Mouse (Mus musculus): Measurements from ENCODE around the gene Fto.

The Fto gene

GRCm38 (mm10) chr8:91660879-91661278 is 347.6 kb downstream of the Fto start:
- DNase-seq (ENCODE audit: low spot score in 2 of 2), result no peak

GRCm38 (mm10) chr8:91669461-91670071 is 356.2 kb downstream of the Fto start:
- DNase-seq (ENCODE audit: low spot score in 2 of 2), result no peak

- no peak for DNase-seq (ENCODE audit: low spot score in 2 of 2)
These were observed 363.6 kb downstream of the Fto start for GRCm38 (mm10) chr8:91676928-91677327.

GRCm38 (mm10) chr8:91679451-91679850 is 366.1 kb downstream of the Fto start:
- no peak for DNase-seq (ENCODE audit: low spot score in 2 of 2)

GRCm38 (mm10) chr8:91680125-91680524 is 366.8 kb downstream of the Fto start:
- DNase-seq (ENCODE audit: low spot score in 2 of 2), result no peak

GRCm38 (mm10) chr8:91684596-91685317 is 371.4 kb downstream of the Fto start:
- no peak for DNase-seq (ENCODE audit: low spot score in 2 of 2)

DNA sequence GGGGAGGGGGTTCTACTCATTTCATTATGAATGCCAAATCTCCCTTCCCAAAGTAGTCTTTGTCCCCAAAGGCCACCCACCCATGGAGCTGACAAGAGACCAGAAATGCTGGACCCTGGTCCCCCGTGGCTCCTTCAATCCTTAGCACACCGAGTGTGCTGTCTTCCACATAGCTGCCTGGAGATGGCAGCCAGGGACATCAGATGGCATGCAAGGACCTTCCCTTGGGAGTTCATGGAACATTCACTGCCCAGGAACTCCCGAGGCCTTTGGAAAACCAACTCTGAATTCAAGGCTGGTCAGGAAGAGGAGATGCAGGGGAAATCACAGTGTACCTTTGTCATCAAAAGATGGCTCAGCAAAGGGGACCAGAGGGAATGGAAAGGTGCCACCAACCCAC is 372.1 kb downstream of the Fto start:
- DNase-seq (ENCODE audit: low spot score in 2 of 2), result no peak

GRCm38 (mm10) chr8:91692056-91692721 is 378.9 kb downstream of the Fto start:
- DNase-seq (ENCODE audit: low spot score in 2 of 2), result no peak

- DNase-seq (ENCODE audit: low spot score in 2 of 2), result no peak
These were observed 393.2 kb downstream of the Fto start for GRCm38 (mm10) chr8:91706533-91706932.

DNA sequence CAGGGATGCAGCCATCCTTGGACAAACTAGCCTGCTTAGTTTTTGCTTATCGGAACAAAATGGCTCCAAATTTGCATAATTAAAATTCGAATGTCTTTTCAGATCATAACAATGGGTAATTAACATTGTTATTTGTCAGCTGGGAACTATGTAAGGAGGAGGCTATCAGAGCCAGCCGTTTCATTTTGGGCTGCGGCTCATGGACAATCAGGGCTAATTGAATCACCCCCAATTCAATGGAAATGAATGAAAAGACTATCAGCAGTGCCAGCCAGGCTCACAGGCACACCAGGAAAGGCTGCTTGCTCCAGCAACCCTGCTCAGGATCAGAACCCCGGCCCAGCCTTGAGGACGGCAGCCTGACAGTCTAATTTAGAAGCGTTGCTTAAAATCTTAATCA is 395.3 kb downstream of the Fto start:
- DNase-seq (ENCODE audit: low spot score in 2 of 2), result no peak

DNA sequence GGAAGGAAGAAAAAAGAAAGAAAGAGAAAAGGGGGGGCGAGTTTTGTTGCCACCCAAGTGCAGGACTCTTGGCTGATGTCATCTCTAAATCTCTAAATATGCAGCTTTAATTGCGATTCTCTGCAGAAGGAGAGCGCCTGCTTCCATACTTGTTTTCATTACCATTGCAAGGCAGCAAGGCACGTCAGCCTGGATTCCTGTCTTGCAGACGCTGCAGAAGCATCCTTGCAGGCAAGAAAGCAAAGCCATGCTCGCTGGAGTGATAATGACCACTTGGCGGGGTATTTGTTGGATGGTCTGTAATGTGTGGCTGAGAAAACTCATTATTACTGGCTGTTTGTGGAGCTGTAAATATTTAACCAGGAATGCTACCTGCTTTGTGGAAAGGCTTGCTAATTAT is 396.4 kb downstream of the Fto start:
- DNase-seq (ENCODE audit: low spot score in 2 of 2), result no peak

DNA sequence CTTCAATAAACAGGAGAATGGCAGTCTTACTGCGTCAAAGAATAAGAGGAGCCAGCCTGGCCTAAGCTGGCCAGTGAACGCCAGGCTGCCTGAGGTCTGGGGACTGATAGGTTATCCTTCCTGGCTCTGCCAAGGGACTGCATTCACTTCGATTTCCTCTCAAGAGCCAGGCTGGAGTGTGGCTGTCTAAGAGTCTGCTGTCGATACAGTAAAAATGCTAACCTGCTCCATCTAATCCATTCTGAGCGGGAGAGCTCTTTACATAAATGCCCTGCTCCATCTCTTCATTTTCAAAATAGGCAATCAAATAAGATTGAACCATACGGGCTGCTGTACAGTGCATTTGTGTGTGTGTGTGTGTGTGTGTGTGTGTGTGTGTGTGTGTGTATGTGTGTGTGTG is 397.9 kb downstream of the Fto start:
- no peak for DNase-seq (ENCODE audit: low spot score in 2 of 2)

GRCm38 (mm10) chr8:91711981-91712598 is 398.8 kb downstream of the Fto start:
- DNase-seq (ENCODE audit: low spot score in 2 of 2), result no peak

GRCm38 (mm10) chr8:91712731-91713569 is 399.6 kb downstream of the Fto start:
- DNase-seq (ENCODE audit: low spot score in 2 of 2), result no peak

DNA sequence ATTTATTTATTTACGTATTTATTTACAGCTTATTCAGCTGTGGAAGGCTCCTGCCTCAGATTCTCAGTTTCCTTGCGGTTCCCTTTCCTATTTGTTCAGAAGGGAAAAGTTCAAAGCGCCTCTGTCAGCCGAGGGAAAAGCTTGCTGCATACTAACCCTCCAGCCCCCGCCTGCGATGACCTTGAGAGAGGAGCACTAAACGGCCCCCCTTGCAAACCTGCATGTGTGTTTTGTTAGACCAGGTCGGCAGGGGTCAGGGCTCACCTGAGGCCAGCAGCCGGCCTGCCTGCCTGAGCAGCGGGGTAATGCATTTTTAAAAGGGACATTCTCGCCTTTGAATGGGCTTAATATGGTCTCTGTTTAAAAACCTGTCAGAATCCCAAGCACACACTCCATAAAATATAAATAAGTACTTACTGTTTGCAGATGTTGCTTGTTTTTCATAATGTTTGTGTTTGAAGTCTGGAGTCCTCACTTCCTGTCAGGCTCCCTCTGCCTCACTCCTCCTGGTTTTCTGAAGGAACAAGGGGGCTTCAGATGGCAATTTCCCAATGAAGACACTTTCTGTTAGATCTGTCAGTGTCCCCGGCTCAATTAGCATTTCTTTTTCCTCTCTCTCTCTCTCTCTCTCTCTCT is 400.5 kb downstream of the Fto start:
- no peak for DNase-seq (ENCODE audit: low spot score in 2 of 2)

DNA sequence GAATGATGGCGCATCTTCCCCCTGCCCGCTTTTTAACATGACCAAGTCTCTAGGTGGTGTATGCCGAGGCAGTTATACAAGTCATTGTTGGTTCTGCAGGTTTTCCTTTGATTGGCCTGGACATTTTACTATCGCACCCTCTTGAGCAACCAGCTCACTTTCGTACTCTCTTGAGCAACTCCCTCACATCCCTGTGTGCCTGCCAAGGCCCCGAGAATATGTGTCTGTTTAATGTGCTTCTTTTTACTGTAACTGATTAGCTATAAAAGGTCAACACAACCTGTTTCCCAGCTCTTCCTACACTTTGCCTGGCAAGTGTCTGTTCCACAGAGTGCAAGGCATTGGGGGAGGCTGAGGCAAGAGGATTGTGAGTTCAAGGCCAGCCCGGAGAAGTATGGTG is 401.4 kb downstream of the Fto start:
- DNase-seq (ENCODE audit: low spot score in 2 of 2), result no peak

- no peak for DNase-seq (ENCODE audit: low spot score in 2 of 2)
These were observed 402.2 kb downstream of the Fto start for GRCm38 (mm10) chr8:91715387-91716085.

Measured in urinary bladder, postnatal 4 days (tissue).